Mouse (Mus musculus) cerebellum, postnatal 14 days (tissue): ENCODE data around the gene Lrrc38.
A peak's percentile ranks its signal among the peaks of the same experiment; 100 is the strongest.
"Not testable (repeated sequence)": the region's sequence is repeated elsewhere in the genome, so short reads cannot be mapped to it uniquely, and the experiment has no call there.

Source experiments
- DNase-seq, 2 experiments: peaks; one replicate each; pipeline ENCODE4 v3.0.0; 2021; ENCODE audit warnings: mixed read lengths in 2 of 2

Lrrc38 gene

DNA sequence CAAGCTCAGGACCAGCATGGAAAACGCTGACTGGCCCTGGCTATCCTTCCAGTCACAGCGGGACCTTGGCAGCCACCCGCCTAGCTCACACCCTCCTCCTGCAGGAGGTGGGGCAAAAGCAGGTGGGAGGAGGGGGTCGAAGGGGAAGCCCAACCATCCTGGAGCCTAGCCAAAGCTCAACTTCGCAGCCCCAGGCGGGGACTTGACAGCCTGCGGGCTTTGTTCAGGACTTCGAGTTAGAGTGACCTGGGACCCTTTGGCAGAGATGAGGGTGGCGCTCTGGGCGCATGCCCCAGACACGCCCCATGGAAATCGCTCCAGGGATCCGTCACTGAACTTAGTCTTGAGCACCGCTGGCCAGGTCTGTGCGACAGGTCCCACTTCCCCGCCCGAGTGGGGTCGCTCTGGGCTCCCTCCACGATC, at the start of gene Lrrc38:
Gene Lrrc38 (plus strand): TSS at position 274 of the 423 bp plus-strand sequence.
- peak; percentile 85 to 88 for DNase-seq

DNA sequence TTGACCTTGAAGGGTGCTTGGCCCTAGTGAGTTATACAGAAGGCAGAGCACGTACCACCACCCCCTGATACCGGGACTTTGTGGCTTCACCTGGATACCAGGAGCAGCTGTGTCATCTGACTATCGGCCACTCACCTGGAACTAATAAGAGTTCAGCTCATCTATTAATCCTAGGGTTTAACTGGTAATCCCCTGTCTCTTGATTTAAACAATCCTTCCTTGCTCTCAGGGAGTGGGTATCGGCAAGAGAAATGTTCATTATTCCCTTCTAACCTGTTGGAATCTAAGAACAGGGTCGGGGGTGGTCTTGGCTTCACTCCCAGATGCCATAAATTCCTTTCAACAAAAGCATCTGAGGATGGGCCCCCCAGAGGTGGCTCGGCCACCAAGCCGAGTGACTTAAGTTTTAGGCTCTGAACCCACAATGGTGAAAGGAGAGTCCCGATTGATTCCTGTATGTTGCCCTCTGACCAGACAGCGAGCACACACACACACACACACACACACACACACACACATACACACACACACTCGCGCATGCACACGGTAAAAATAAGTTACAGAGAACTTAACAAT, 49.4 kb upstream of the Lrrc38 start:
- DNase-seq, result no peak

DNA sequence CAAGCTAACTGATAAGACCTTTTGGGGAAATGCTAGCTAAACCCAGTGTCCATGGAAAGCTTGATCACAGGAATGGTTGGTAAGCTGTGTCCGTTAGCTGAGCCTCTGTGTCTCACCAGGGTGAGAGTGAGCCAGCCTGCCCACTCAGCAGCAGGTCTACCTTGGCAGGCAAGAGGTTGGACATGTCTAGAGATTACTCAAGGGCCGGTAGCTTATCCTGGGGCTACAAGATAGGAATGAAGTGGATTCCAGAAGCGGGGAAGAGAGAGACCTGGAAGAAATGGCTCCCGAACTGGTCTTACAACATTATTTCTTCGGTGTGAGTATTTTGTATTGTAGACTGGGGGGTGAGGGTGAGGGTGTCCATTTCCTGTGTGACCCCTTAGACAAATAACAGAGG, 48.5 kb upstream of the Lrrc38 start:
- DNase-seq, result no peak

DNA sequence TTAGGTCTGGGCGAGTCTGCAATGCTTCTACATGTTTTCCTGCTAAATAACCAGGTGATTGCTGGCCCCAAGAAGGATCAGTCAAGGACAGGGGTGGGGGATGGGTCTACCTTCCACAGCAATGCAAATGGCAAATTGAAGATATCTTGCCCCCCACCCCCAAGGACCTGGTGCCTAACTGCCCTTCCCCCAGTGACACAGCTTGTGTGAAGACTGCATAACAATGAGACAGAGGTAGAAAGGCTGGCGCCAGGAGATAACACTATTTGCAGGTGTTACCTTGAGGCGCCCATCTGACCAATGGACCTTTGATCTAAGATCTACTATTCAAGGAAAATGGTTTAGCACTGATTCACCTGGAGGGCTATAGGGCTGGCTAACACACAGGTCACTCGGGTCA, 47.7 kb upstream of the Lrrc38 start:
- DNase-seq, result no peak

DNA sequence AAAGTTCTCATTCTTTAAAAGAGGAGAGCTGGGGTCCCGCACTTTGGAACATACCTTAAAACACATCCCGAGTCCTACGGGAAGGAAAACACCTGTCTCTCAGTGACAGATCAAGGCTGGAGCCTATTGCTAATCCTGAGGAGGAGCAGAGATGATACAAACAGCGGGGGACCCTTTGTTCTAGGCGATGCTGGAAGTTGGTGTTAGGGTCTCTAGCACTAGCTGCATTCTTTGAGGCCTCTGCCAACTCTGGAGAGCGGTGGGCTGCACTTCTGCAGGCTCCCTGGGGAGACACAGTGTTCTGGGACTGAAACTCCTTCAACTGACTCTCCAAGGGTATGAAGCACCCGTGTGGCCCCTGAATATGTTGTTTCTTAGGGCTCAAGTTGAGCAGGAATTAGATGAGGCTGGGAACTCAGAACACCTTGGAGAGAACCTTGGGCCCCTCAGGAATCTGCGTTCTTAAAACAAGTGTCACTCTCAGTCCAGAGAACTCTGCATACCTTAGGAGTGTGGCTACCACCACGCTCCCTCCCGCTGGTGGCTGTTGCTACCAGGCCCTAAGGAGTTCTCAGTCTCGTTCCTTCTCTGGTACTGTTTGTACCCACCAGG, 47.2 kb upstream of the Lrrc38 start:
- no peak for DNase-seq

DNA sequence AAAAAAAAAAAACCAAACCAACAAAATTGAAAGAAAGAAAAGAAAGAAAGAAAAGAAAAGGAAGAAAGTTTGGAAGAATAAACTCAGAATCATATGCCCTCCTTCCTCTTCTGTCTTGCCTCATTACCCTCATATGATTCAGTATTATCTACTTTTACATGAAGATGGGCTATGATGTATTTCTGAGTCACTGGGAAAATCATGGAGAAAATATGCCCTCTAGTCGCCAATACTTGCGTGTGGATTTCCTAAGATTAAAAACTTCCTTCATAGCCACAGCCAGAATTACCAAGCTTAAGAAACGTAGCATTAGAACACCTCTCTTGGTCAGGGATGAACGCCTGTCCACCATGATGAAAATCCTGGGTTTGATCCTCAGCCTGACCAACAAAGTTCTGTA, 44.5 kb upstream of the Lrrc38 start:
- no peak for DNase-seq

DNA sequence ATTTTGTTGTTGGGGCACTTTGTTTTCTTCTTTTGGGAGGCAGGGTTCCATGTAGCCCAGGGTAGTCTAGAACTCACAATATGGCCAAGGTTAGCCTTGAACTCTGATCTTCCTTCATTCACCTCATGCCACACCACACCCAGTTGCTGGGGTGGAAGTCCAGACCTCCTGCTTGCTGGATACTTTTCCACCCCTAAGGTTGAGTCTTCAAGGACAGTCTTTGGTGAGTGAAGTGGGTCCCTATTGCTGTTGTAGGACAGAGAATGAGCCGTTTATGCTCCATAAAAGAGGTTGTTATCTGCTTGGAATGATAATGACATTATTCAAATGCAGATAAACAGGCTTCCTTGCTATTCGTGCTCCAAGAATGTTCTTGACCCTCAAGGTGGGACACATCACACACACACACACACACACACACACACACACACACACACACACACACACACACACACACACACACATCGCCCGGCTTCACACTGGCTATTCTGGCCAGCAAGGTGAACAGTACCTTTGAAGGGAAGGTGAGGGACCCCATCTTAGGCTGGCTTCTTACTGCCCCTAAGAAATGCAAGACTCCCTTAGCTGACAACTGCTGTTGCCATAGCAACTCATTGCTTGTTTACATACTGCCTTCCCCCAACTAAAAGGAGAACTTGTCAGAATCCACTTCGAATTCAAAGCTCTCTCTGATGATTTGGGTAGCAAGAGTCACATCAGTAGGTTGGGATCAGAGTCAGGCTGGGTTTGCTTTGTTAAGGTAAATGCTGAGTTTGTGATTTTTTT, 43.4 kb upstream of the Lrrc38 start:
- no peak for DNase-seq

DNA sequence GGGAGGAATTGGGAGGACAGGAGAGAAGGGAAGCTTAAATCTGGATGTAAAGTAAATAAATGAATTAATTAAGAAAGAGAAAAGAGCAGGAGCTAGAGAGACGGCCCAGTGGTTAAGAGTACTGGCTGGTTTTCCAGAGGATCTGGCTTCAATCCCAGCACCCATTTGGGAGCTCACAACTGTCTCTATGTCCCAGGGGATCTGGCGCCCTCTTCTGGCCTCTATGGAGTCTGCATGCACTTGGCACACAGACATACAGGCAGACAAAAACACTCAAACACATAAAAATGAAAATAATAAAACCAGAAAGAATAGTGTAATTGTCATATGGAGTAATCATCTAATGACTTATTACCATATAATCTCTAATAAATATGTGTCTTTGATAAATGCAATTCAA, 38.2 kb upstream of the Lrrc38 start:
- DNase-seq, result peak; percentile 28 to 51

DNA sequence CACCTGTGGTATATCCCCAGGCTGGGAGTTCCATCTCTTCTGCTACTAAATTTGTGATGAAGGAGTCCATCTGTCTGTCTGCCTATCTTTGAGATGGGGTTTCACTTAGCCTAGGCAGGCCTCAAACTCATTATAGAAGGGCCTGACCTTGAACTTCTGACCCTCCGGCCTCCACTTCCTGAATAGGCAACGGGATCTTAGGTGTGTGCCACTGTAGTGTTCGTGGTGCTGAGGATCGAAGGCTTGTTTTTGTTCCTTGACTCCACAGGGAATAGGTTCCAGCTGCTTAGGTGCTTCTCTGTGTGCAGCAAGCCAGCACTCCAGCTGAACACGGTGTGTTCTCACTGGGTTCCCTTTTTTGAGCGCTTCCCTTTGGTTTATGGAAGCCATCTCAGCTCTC, 36.3 kb upstream of the Lrrc38 start:
- no peak for DNase-seq

DNA sequence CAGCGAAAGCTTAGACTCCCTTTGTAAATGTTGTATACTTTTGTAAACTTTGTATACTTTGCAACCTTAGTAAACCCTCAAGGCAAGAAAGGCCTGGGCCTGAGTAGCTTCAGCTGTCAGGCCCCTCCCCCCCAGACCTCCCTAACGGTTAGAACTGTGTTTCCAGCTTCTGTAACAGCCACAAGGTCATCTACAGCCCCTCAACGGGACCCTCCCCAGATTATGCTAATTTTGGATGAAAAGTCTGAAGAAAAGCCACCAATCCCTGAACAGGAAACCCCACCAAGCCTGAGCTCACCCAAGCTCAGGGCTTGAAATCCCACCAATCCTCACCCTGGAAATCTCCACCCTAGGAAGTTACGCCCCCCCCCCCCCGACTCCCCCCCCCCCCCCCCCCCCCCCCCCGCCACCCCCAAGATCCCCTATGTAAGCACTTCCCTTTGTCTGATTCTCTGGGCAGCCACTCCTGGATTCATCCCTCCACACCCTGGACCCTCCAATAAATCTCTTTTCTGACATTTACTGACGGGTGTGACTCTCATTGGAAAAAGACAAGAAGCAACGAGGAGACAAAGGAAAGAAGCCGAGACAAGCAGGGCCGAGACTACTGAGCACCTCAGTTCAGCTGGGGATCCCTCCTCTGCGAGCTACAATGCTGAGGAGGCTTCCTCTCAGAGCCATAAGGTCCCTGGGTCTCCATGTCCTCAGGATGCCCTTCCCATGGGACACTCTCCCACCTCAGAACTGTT, 25.2 kb upstream of the Lrrc38 start:
- DNase-seq, result no peak

DNA sequence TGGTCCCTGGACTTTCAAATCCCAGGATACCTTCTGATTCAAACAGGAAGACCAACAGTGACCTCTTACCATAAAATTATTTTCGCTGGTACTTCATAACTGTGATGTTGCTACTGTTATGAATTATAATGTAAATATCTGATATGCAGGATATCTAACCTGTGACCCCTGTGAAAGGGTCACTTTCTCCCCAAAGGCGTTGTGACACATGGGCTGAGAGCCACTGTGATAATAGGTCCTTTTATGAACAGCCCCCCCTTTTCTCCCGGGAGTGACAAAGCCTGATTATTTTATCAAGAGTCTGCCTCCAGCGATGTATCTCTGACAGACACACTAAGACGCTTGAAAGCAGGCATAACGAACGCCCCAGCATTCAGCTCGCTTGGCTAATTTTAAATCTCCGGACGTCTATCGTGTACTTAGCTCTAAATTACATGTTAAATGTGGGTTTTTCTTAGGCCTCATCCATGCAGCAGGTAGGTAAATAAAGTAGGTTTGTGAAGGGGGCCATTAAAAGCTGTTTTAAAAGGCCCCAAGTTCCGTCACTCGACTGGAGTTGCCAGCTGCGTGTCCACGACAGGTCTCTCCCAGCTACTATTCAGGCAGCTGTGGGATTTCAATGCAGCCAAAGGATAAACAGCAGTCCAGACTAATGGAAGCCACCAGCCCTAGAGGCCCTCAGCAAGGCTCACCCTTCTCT, 24.5 kb upstream of the Lrrc38 start:
- no peak for DNase-seq

DNA sequence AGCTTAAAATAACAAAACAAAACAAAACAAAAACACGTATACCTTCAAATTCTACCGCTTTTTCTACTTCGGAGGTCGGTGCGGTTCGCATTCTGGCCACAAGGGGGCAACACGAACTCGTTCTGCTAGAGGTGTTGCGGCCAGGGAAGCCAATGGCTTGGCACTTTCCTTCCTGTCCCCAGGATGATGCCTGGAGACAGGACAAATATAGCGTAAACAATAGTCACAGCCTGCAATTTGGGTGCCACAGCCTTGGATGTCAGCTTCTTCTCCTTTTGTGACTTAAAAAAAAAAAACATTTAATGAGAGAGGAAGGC, 24.0 kb upstream of the Lrrc38 start:
- peak; percentile 94 to 97 for DNase-seq

DNA sequence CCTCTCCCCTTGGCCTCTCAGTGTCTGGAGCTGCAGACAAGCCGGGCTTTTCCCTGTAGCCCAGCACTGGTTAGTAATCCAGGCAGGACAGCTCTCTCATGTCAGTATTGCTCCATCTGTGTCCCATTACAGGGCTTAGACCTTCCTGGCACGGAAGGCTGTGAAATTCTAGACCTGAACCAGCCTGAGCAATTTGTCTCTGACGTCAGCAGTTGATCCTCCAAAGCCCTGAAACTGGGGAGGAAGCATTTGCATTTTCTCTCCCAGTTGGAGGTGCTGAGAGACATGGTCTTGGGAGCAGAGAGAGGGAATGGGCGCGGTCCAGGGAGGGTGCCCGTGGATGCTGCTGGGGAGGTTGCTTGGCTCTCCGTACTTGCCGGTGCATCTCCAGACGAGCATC, 19.0 kb upstream of the Lrrc38 start:
- DNase-seq, result no peak

DNA sequence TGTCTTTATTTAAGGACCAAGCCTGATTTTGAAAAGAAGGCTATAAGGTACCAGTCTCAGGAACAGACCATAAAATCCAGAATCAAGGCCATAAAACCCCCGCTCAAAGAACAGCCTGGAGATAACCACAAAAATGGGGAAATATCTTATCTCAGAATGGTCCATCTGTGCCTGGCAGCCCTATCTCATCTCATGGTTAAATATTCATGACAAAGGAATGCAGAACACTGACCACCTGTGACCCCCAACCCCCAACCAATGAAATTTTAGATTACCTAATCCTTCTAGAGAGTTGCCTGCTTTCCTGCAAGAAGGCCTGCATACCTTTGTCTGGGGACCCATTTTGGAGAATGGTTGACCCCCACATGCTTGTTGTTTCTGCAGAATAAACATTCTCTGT, 17.8 kb upstream of the Lrrc38 start:
- no peak for DNase-seq

DNA sequence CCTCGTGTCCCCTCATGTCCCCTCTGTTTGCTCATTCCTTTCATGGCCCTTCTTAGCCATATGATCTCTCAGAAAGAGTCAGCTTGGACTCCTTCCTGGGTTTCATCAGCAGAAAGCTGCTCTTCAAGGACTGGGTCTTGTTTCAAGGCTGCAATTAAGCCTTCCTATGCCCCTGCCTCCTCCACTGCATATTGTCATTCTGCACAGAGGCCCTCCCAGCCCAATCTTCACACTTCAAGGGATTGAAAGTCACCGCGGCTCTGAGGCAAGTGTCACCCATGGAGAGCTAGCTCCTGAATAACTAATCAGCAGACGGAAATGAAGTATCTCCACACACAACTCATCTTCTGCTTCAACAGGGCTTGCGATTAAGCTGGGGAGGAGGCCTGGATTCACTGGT, 15.4 kb upstream of the Lrrc38 start:
- DNase-seq, result no peak

DNA sequence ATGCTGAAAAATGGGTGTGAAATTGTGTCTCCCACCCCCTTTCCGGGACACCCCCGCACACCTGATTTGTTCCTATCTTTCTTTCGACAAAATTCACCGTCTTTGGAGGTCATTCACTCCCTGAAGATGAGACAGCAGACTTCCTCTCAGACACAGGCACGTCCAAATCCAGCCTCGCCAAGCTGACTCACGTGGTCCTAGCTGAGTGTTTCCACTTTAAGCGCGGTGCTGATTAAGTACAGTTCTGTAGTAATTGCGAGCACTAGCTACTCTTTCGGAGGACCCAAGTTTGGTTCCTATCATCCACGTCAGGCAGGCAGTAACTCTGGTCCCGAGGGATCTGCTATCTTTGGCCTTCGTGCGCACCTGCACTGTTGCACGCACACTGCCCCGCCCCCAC, 14.6 kb upstream of the Lrrc38 start:
- DNase-seq, result no peak

DNA sequence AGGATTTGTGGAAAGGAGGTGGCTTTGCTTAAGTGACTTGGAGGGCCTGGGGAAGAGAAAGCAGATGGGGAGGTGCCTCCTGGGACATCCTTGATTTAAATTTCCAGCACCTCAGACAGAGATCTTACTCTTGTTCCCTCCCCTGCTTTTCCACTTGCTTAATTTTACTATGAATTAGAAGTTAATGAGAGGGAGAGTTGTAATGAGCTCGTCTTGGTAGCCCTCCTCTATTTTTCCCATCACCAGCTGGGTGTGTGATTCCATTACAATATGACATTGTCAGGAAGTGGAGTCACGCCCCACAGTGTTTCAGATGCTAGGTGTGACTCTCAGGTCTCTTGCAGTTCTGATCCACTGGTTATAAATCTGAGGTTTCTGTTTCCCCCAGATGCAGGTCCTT, 13.5 kb upstream of the Lrrc38 start:
- DNase-seq, result no peak

DNA sequence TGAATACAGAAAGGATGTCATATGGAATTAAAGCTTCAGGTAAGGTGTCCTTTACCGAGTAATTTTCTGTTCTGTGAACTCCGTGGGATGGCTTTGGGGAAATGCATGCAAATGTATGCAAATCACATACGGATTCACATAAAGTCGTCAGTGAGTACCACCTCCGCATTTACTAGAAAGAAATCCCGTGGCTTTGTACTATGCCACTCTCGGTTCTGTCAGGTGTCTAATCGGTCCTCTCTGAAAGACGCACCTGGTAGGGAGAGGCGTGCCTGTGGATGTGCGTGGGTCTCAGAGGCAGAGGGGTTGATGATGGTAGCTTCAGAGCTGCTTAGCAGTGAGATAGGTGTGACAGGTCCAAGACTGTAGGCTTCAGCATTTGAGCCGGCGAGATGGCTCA, 9.7 kb upstream of the Lrrc38 start:
- no peak for DNase-seq

DNA sequence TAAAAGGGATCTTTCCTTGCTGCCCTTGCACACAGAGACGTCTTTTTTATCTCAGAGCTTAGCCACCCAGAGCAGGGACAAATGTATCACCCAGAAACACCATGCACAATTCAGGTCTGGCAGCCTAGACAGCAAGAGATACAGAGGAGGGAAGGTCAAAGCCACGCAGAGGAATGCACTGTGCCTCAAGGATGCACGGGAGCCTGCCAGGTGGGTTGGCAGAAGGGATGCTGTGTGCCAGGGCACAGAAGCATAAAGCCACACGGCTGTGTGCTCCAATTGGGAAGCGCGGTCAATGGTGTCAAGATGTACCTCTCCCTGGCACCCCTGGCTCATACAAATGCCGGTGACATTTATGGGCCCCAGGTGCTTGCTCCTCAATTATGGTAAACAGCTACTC, 8.1 kb upstream of the Lrrc38 start:
- peak; percentile 61 to 63 for DNase-seq

DNA sequence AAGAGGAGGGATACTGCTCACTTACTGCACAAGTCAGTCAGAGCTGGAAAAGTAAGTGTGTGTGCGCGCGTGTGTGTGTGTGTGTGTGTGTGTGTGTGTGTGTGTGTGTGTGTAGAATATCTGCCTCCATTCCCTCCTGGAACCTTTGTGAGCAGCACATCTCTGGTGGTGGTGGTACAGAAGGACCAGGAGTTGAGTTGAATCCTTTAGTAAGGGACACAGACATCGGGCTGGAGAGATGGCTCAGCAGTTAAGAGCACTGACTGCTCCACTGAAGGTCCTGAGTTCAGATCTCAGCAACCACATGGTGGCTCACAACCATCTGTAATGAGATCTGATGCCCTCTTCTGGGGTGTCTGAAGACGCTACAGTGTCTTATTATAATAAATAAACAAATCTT, 4.1 kb upstream of the Lrrc38 start:
- DNase-seq, result not testable (repeated sequence)

DNA sequence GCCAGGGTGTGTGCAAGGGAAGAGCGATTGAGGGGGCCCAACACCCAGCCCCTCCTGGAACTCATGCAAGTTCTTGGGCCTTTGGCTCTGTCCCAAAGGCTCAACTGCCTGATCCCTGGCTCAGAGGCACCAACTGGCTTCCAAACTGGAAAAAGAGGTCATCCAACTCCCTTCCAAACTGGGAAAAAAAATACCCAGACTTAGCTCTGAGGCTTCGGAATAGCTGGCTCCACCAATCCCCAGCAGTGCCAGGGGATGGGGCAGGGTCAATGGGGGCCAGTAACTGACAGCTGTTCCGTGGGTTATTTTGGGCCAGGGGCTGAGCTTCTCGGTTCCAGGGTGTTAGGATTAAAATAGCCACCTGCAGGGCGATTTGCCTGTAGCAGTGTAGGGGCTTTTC, 879 bp upstream of the Lrrc38 start:
- DNase-seq, result peak; percentile 35 to 51

DNA sequence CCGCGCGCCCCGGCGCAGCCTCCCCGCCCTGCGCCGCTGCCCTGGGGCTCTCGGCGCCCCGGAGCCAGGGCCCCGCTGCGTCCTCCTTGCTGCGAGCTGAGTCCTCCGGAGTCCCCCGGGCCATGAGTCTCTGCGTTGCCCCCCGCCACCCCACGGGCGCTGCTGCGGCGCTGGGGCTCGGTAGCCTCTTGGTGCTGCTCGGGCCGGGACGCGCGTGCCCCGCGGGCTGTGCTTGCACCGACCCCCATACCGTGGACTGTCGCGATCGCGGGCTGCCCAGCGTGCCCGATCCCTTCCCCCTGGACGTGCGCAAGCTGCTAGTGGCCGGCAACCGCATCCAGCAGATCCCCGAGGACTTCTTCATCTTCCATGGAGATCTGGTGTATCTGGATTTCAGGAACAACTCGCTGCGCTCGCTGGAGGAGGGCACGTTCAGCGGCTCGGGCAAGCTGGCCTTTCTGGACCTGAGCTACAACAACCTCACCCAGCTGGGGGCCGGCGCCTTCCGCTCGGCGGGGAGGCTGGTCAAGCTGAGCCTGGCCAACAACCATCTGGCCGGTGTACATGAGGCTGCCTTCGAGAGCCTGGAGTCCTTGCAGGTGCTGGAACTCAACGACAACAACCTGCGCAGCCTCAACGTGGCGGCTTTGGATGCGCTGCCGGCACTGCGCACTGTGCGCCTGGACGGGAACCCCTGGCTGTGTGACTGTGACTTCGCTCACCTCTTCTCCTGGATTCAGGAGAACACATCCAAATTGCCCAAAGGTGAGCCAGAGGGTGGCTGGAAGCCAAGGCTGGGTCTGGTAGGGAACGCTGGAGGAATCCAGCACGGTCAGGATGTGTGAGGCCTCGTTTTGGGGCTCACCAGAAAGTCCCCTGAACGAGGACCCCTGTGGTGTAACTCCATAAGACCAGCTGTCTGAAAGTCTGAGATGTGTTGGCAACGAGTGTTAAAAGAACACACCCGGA, 774 bp downstream of the Lrrc38 start:
- peak; percentile 55 to 67 for DNase-seq
